Comparison of ENCODE assay signal across 8 mouse cellular contexts in the genomic region with DNA sequence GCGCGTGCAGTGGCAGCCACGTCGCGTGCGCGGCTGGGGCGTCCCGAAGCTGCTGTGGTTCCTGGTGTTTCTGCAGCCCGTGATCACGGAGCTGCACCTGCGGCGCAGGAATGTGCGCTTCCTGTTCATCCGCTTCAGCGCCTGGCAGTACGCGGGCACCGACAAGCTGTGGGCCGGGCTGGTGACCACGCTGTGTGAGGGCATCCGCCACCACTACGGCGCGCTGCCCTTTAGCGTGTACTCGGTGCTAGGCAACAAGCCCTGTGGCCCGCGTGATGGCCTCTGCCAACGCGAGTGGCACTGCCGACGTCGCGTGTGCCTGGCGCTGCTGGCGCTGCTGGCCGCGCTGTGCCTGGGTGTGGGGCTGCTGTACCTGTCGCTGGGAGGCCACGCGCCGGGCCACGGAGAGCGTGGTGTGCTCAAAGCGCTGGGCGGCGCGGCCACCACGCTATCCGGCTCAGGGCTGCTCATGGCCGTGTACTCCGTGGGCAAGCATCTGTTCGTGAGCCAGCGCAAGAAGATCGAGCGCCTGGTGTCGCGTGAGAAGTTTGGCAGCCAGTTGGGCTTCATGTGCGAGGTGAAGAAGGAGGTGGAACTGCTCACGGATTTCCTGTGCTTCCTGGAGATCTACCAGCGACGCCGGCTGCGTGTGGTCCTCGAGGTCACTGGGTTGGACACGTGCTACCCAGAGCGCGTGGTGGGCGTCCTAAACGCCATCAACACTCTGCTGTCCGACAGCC. TPM values are rescaled to one million over a fixed set of nuclear protein-coding genes. Genes with fewer than 3 reads are reported as not detected.
DNase-seq lines count a peak whose midpoint lies in the region; ATAC-seq and TF ChIP-seq lines count a peak whose summit lies in the region.

No protein-coding gene starts in this region.

- peaks cover 56% of the 10 kb centered on the region for H3K27me3 ChIP-seq in kidney, postnatal 0 days (ENCODE audit: insufficient read depth, low read length)
- H3K27me3 ChIP-seq in forebrain, embryonic 15.5 days, result peaks cover 69% of the 10 kb centered on the region
- peaks cover 84% of the 10 kb centered on the region for H3K27me3 ChIP-seq in liver, embryonic 15.5 days

- H3K4me3 ChIP-seq in kidney, postnatal 0 days (replicated peaks; ENCODE audit: low read depth, low read length), result peak overlapping the region; percentile 36
- peak overlapping the region; percentile 45 for H3K4me3 ChIP-seq in forebrain, embryonic 15.5 days
- peak overlapping the region; percentile 37; the same call in 1 of the 2 replicates for H3K4me3 ChIP-seq in liver, embryonic 15.5 days (replicated peaks)

- peak; percentile 9; the same call in 1 of the 2 replicates for ATAC-seq in kidney, postnatal 0 days (replicated peaks; ENCODE audit: low FRiP score, low read depth)
- peak; percentile 36 for ATAC-seq in forebrain, embryonic 15.5 days (replicated peaks)
- ATAC-seq in liver, embryonic 15.5 days (ENCODE audit: insufficient read depth), result no peak
- no peak for ATAC-seq in monocyte, adult 5-6 weeks (replicated peaks; ENCODE audit: insufficient number of reproducible peaks, low FRiP score, low TSS enrichment, poor library complexity, severe bottlenecking)

- H3K27ac ChIP-seq in kidney, postnatal 0 days, result no peak overlapping the region
- no peak overlapping the region for H3K27ac ChIP-seq in forebrain, embryonic 15.5 days (replicated peaks)
- H3K27ac ChIP-seq in liver, embryonic 15.5 days (replicated peaks), result no peak overlapping the region

- H3K9ac ChIP-seq in kidney, postnatal 0 days (ENCODE audit: low read depth, low read length), result no peak overlapping the region
- H3K9ac ChIP-seq in forebrain, embryonic 15.5 days (replicated peaks), result peak overlapping the region; percentile 51
- no peak overlapping the region for H3K9ac ChIP-seq in liver, embryonic 15.5 days

- H3K9me3 ChIP-seq in kidney, postnatal 0 days (replicated peaks; ENCODE audit: low read length), result no peaks in the 10 kb centered on the region
- H3K9me3 ChIP-seq in forebrain, embryonic 15.5 days, result no peaks in the 10 kb centered on the region
- no peaks in the 10 kb centered on the region for H3K9me3 ChIP-seq in liver, embryonic 15.5 days (replicated peaks)

- no peak for TF ChIP-seq POLR2A in brain, embryonic 14.5 days (IDR thresholded peaks at IDR 0.05; ENCODE audit: borderline replicate concordance, extremely low read depth, insufficient read depth, insufficient read length, poor library complexity, severe bottlenecking)

- DNase-seq in kidney, postnatal 0 days (ENCODE audit: low spot score), result no peak
- DNase-seq in kidney, adult 9 months, result no peak
- peak; percentile 33 for DNase-seq in brain, embryonic 14.5 days (ENCODE audit: low read depth)
- no peak for DNase-seq in MN1 (ENCODE audit: low spot score)
- DNase-seq in lung, postnatal 4 days, result no peak

- peak overlapping the region; percentile 63 for H3K4me2 ChIP-seq in kidney, postnatal 0 days (ENCODE audit: low read length)
- H3K4me2 ChIP-seq in forebrain, embryonic 15.5 days (replicated peaks), result peak overlapping the region; percentile 93
- peak overlapping the region; percentile 61 for H3K4me2 ChIP-seq in liver, embryonic 15.5 days

- peaks cover 25% of the 10 kb centered on the region for H3K4me1 ChIP-seq in kidney, postnatal 0 days (replicated peaks; ENCODE audit: insufficient read depth, low read length)
- H3K4me1 ChIP-seq in forebrain, embryonic 15.5 days, result peaks cover 20% of the 10 kb centered on the region
- peaks cover 28% of the 10 kb centered on the region for H3K4me1 ChIP-seq in liver, embryonic 15.5 days (replicated peaks)

- H3K36me3 ChIP-seq in kidney, postnatal 0 days (ENCODE audit: insufficient read depth, low read length), result no peaks in the 10 kb centered on the region
- H3K36me3 ChIP-seq in forebrain, embryonic 15.5 days, result no peaks in the 10 kb centered on the region
- H3K36me3 ChIP-seq in liver, embryonic 15.5 days (replicated peaks), result no peaks in the 10 kb centered on the region

- no peak for TF ChIP-seq CTCF in kidney, postnatal 0 days (IDR thresholded peaks at IDR 0.05; ENCODE audit: low read depth)
- no peak for TF ChIP-seq CTCF in brain, embryonic 14.5 days (IDR thresholded peaks at IDR 0.05; ENCODE audit: borderline replicate concordance, extremely low read depth, insufficient read depth, insufficient read length)

- WGBS in kidney, postnatal 0 days, result 8% methylated on average over 72 of the region's 72 CpGs
- WGBS in forebrain, embryonic 15.5 days, result 15% methylated on average over 72 of the region's 72 CpGs
- 12% methylated on average over 72 of the region's 72 CpGs for WGBS in liver, embryonic 15.5 days (ENCODE audit: insufficient replicate concordance)

RNA-seq across cellular contexts. Expression of a gene that starts 5.5 kb away (rescaled TPM):
- polyA plus RNA-seq in kidney, postnatal 0 days (2015; fragmentation: Nextera tagmentation; extraction: Ambion mirVana), result not detected in 2 replicates
- 0.51 and 0.68 TPM in 2 replicates for polyA plus RNA-seq in brain, embryonic 14.5 days (2012; rRNA removed)
- polyA plus RNA-seq in forebrain, embryonic 15.5 days (2015; fragmentation: Nextera tagmentation; extraction: Ambion mirVana), result 0.66 and 0.75 TPM in 2 replicates
- polyA plus RNA-seq in liver, embryonic 15.5 days (2015; fragmentation: Nextera tagmentation; extraction: Ambion mirVana), result not detected in 2 replicates
- total RNA-seq in monocyte, adult 5-6 weeks (2017), result not detected in 3 replicates

RNA-seq across cellular contexts. Expression of a gene that starts 15.0 kb away (rescaled TPM):
- 88.5 and 91.7 TPM in 2 replicates for polyA plus RNA-seq in kidney, postnatal 0 days (2015; fragmentation: Nextera tagmentation; extraction: Ambion mirVana)
- polyA plus RNA-seq in brain, embryonic 14.5 days (2012; rRNA removed), result 29.0 and 38.3 TPM in 2 replicates
- polyA plus RNA-seq in forebrain, embryonic 15.5 days (2015; fragmentation: Nextera tagmentation; extraction: Ambion mirVana), result 35.3 and 43.0 TPM in 2 replicates
- polyA plus RNA-seq in liver, embryonic 15.5 days (2015; fragmentation: Nextera tagmentation; extraction: Ambion mirVana), result 41.2 and 42.0 TPM in 2 replicates
- 19.9 to 35.2 TPM (median 23.4 TPM) in 3 replicates for total RNA-seq in monocyte, adult 5-6 weeks (2017)

RNA-seq across cellular contexts. Expression of a gene that starts 15.0 kb away (rescaled TPM):
- polyA plus RNA-seq in kidney, postnatal 0 days (2015; fragmentation: Nextera tagmentation; extraction: Ambion mirVana), result 2.7 and 3.0 TPM in 2 replicates
- 11.2 and 14.6 TPM in 2 replicates for polyA plus RNA-seq in brain, embryonic 14.5 days (2012; rRNA removed)
- 4.9 and 5.4 TPM in 2 replicates for polyA plus RNA-seq in forebrain, embryonic 15.5 days (2015; fragmentation: Nextera tagmentation; extraction: Ambion mirVana)
- polyA plus RNA-seq in liver, embryonic 15.5 days (2015; fragmentation: Nextera tagmentation; extraction: Ambion mirVana), result 0.79 and 1.1 TPM in 2 replicates
- 3.5 to 4.4 TPM (median 4.0 TPM) in 3 replicates for total RNA-seq in monocyte, adult 5-6 weeks (2017)

RNA-seq across cellular contexts. Expression of a gene that starts 39.7 kb away (rescaled TPM):
- 15.3 and 17.1 TPM in 2 replicates for polyA plus RNA-seq in kidney, postnatal 0 days (2015; fragmentation: Nextera tagmentation; extraction: Ambion mirVana)
- 116 and 136 TPM in 2 replicates for polyA plus RNA-seq in brain, embryonic 14.5 days (2012; rRNA removed)
- 37.8 and 40.5 TPM in 2 replicates for polyA plus RNA-seq in forebrain, embryonic 15.5 days (2015; fragmentation: Nextera tagmentation; extraction: Ambion mirVana)
- polyA plus RNA-seq in liver, embryonic 15.5 days (2015; fragmentation: Nextera tagmentation; extraction: Ambion mirVana), result 10.2 and 15.7 TPM in 2 replicates
- total RNA-seq in monocyte, adult 5-6 weeks (2017), result 8.9 to 26.0 TPM (median 18.8 TPM) in 3 replicates

RNA-seq across cellular contexts. Expression of a gene that starts 53.9 kb away (rescaled TPM):
- 0.17 and 0.34 TPM in 2 replicates for polyA plus RNA-seq in kidney, postnatal 0 days (2015; fragmentation: Nextera tagmentation; extraction: Ambion mirVana)
- polyA plus RNA-seq in brain, embryonic 14.5 days (2012; rRNA removed), result 1.4 and 1.6 TPM in 2 replicates
- polyA plus RNA-seq in forebrain, embryonic 15.5 days (2015; fragmentation: Nextera tagmentation; extraction: Ambion mirVana), result 0.19 and 0.57 TPM in 2 replicates
- 0.60 and 0.81 TPM in 2 replicates for polyA plus RNA-seq in liver, embryonic 15.5 days (2015; fragmentation: Nextera tagmentation; extraction: Ambion mirVana)
- total RNA-seq in monocyte, adult 5-6 weeks (2017), result 4.2 to 8.9 TPM (median 5.1 TPM) in 3 replicates

Comparison
In these comparisons a context has a peak if more than half of its experiments do, and no peak if none do; other contexts are left out.
1. ATAC-seq: peak in kidney, postnatal 0 days (single experiment) and forebrain, embryonic 15.5 days (single experiment); none in liver, embryonic 15.5 days (single experiment) and monocyte, adult 5-6 weeks (single experiment).
2. Peak in every context shown above with its lines, with median percentiles within 50 percentile points of each other: H3K4me2 ChIP-seq and H3K4me3 ChIP-seq.